Mouse (Mus musculus) layer of hippocampus, adult 9-10 months (tissue): ENCODE results near the gene Kcnh1.

Source experiments
- DNase-seq: peaks from one replicate; pipeline ENCODE4 v3.0.0; 2022; ENCODE audit warnings: low spot score

Kcnh1 gene

GRCm38 (mm10) chr1:192531490-192532146 lies 341.0 kb downstream of the Kcnh1 start:
- no peak for DNase-seq

DNA sequence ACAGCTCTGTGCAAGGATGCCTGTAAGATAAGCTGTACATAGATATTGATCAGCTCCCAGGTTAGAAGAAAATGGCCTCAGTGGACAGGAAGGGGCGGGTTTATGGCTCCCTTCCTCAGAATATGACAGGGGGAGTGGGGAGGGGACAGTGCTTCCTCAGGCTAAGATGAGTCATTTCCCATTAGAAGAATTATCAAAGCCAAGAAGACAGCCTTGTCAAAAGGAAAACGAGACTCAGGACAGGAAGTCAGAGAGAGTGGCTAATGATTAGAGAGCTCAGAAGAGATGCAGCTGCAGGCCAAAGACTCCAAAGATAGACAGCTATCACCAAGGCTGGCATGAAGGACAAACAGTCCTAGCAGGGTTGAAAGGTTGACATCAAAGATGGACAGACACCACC lies 341.6 kb downstream of the Kcnh1 start:
- DNase-seq = no peak

GRCm38 (mm10) chr1:192533016-192533415 lies 342.4 kb downstream of the Kcnh1 start:
- DNase-seq = no peak

- DNase-seq = no peak
Measured at GRCm38 (mm10) chr1:192536440-192536839, 345.9 kb downstream of the Kcnh1 start.

DNA sequence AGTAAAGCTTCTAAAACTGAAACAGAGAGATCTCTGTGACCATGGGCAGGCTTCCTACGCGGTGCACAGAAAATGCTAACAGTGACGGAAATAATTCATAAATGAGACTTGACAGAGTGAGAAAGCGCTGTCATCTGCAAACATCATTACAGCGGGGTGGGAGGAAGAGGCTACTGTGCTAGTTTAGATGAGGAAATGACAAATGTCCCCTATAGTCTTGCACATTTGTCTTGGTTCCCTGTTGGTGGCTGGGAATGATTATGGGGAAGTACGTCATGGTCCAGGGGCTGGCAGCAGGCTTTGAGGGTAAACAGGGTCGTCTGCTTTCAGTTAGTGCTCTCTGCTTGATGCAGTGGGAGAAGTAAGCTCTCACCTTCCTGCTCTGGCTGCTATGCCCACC lies 346.6 kb downstream of the Kcnh1 start:
- no peak for DNase-seq

DNA sequence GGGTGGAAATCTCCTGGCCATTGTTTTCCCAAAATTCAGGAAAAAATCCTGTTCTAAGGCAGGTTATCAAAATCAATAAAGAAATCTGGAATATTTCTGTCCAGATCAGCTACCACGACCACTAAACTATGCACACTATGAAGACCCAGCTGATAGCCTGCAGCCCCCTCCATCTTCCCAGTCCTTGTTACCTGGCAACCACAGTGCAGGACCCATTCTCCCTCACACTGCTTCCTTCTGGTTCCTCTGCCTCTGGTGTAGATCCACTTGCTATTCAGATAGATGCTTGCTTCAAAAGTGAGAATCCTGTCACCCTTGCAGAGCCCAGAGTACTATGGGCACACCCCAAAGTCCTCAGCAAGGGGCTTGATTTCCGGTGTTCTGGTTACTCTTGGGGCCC lies 351.5 kb downstream of the Kcnh1 start:
- DNase-seq = no peak

- DNase-seq = no peak
Measured at GRCm38 (mm10) chr1:192543686-192544085, 353.1 kb downstream of the Kcnh1 start.

- no peak for DNase-seq
Measured at GRCm38 (mm10) chr1:192544091-192544490, 353.5 kb downstream of the Kcnh1 start.

GRCm38 (mm10) chr1:192544901-192545300 lies 354.3 kb downstream of the Kcnh1 start:
- DNase-seq = no peak

GRCm38 (mm10) chr1:192546843-192547242 lies 356.3 kb downstream of the Kcnh1 start:
- DNase-seq = no peak

- no peak for DNase-seq
Measured at GRCm38 (mm10) chr1:192550561-192550960, 360.0 kb downstream of the Kcnh1 start.

- no peak for DNase-seq
Measured at GRCm38 (mm10) chr1:192555516-192555915, 364.9 kb downstream of the Kcnh1 start.

DNA sequence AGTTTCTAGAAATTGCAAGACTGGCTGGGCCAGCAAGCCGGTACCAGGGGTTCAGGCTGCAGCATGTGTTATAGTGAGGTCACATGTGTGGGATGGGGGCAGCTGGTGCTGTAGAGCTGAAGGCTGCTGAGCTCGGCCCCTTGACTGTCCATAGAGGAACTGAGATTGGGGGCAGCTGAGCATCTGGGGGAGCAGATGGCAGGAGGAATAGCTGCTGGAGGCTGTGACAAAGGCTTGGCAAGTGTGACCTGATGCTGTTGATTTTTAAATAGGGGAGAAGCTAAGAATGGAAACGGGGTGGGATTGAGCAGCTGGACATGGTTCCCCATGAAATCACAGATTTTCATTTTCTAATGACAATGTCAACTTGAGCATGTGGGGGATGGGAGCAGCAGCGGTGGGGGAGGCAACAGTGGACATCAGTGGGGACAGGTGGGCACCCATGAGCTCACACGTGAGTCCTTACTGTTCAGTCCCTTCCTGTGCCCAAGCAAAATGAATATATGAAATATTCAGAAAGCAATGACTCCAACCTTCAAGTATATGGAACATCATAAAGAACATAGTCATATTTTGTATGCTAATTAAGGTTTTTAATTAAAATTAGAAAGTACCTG lies 367.5 kb downstream of the Kcnh1 start:
- no peak for DNase-seq

- DNase-seq = no peak
Measured at GRCm38 (mm10) chr1:192559341-192559740, 368.8 kb downstream of the Kcnh1 start.
